Mouse (Mus musculus): ENCODE data around the gene Kcnab2.

- TF ChIP-seq KAT2A (IDR thresholded peaks at IDR 0.05; ENCODE audit: insufficient replicate concordance, low read length) = no peak
- TF ChIP-seq MYC (IDR thresholded peaks at IDR 0.05; ENCODE audit: low read depth, low read length) = no peak
- TF ChIP-seq EP300 (IDR thresholded peaks at IDR 0.05; ENCODE audit: low read length) = peak; percentile 54
- no peak for TF ChIP-seq NRF1 (IDR thresholded peaks at IDR 0.05; ENCODE audit: low read depth, low read length)
- TF ChIP-seq JUND (conservative IDR thresholded peaks at IDR 0.05; ENCODE audit: low read depth, low read length) = no peak
- peak in 1 of 2 experiments; percentile 39; a peak in 2 of 4 replicates for TF ChIP-seq CTCF (conservative IDR thresholded peaks at IDR 0.05 in 1 of 2, IDR thresholded peaks at IDR 0.05 in 1 of 2; ENCODE audit: low read depth in 2 of 2, low read length in 2 of 2)
- no peak for TF ChIP-seq ETS1 (conservative IDR thresholded peaks at IDR 0.05; ENCODE audit: low read depth, low read length)
- TF ChIP-seq PAX5 (IDR thresholded peaks at IDR 0.05; ENCODE audit: low read length) = no peak
- TF ChIP-seq RAD21 (IDR thresholded peaks at IDR 0.05; ENCODE audit: low read depth, low read length) = no peak; the same call in 1 of the 2 replicates
- TF ChIP-seq TBP (conservative IDR thresholded peaks at IDR 0.05; ENCODE audit: low read depth, low read length) = no peak
- TF ChIP-seq MAZ (IDR thresholded peaks at IDR 0.05; ENCODE audit: low read depth, low read length) = no peak
- TF ChIP-seq ZMIZ1 (IDR thresholded peaks at IDR 0.05; ENCODE audit: low read depth, low read length) = no peak
- no peak for TF ChIP-seq POLR2A (IDR thresholded peaks at IDR 0.05; ENCODE audit: low read depth, low read length)
Observed at GRCm38 (mm10) chr4:152428259-152428658, 49.4 kb downstream of the Kcnab2 start.

All from CH12.LX (cell line).